Mouse (Mus musculus) liver, embryonic 14.5 days (tissue): ENCODE data around the gene Ssh2. TPM values are rescaled to one million over a fixed set of nuclear protein-coding genes. Genes with fewer than 3 reads are reported as not detected.

Source experiments
- ATAC-seq: fragments of 200-750 bp; cut with Nextera tagmentation; 2 replicates; pipeline ENCODE4 v1.8.0; 2017; ENCODE audit warnings: moderate number of reproducible peaks, mild to moderate bottlenecking, moderate library complexity; ENCODE audit not compliant: insufficient read depth
- DNase-seq, 3 experiments: peaks; one replicate each; pipeline ENCODE4 v3.0.0-alpha.2; 2012 to 2013; ENCODE audit warnings: low read depth in 3 of 3, low spot score in 3 of 3
- H3K27ac ChIP-seq: fragments of 300-500 bp; sonication (generic); 2 replicates; pipeline ENCODE4 v1.5.1; 2014; ENCODE audit warnings: moderate library complexity, mild to moderate bottlenecking, control low read depth, inconsistent platforms
- H3K27me3 ChIP-seq: fragments of 300-500 bp; sonication (generic); 2 replicates; pipeline ENCODE4 v1.6.1; 2014; ENCODE audit warnings: mild to moderate bottlenecking, low read length, moderate library complexity; ENCODE audit not compliant: control insufficient read depth, insufficient read depth
- H3K36me3 ChIP-seq: fragments of 300-500 bp; sonication (generic); replicated peaks from 2 replicates; pipeline ENCODE4 v1.6.1; 2014; ENCODE audit warnings: low read depth; ENCODE audit not compliant: control insufficient read depth, insufficient read depth
- H3K4me1 ChIP-seq, 2 experiments: fragments of 200-500 bp in 1 of 2; fragments of 300-500 bp in 1 of 2; sonication (generic) in 1 of 2; replicated peaks; 2 replicates each; pipeline ENCODE4 v1.6.1; 2012 to 2014; ENCODE audit warnings: antibody characterized with exemption in 1 of 2, inconsistent platforms in 1 of 2, low read length in 1 of 2; ENCODE audit not compliant: control insufficient read depth in 2 of 2, insufficient read depth in 2 of 2
- H3K4me2 ChIP-seq: fragments of 300-500 bp; sonication (generic); 2 replicates; pipeline ENCODE4 v1.6.1; 2014; ENCODE audit warnings: low read depth, mild to moderate bottlenecking, control low read depth, moderate library complexity
- H3K4me3 ChIP-seq, 2 experiments: fragments of 200-500 bp in 1 of 2; fragments of 300-500 bp in 1 of 2; sonication (generic) in 1 of 2; 2 replicates each; pipeline ENCODE4 v1.5.1; 2012 to 2014; ENCODE audit warnings: low read depth in 2 of 2, low read length in 2 of 2, mild to moderate bottlenecking in 2 of 2, control low read depth in 1 of 2, inconsistent platforms in 1 of 2, moderate library complexity in 1 of 2; ENCODE audit not compliant: insufficient read depth in 1 of 2
- H3K9ac ChIP-seq: fragments of 300-500 bp; sonication (generic); replicated peaks from 2 replicates; pipeline ENCODE4 v1.6.1; 2014; ENCODE audit warnings: mild to moderate bottlenecking, control low read depth, moderate library complexity
- H3K9me3 ChIP-seq: fragments of 300-500 bp; sonication (generic); 2 replicates; pipeline ENCODE4 v1.6.1; 2016; ENCODE audit warnings: low read length, mixed read lengths; ENCODE audit not compliant: control insufficient read depth
- CTCF ChIP-seq: IDR thresholded peaks from 2 replicates; pipeline ENCODE4 v1.5.1; 2016; ENCODE audit warnings: antibody characterized with exemption, low read depth, control low read depth
- EP300 ChIP-seq: IDR thresholded peaks from 2 replicates; pipeline ENCODE4 v1.6.1; 2016; ENCODE audit warnings: antibody characterized with exemption, low read depth
- WGBS: fragments of 180-500 bp; shearing (Covaris S2); extraction: QIAGEN DNeasy Blood & Tissue Kit; methylation state at CpG from one replicate; pipeline ENCODE4 v1.1.7; 2014; ENCODE audit not compliant: insufficient replicate concordance; 5-methylcytosine and 5-hydroxymethylcytosine counted together
- polyA plus RNA-seq, 2 experiments: library from polyadenylated mRNA; depleted of rRNA in 1 of 2; stranded (reverse) in 1 of 2; unstranded in 1 of 2; fragments of >200 nt; fragmentation: Nextera tagmentation in 1 of 2; extraction: Ambion mirVana in 1 of 2; gene quantifications; 2 replicates each; pipeline versions ENCODE4 v1.2.1 to v1.2.3; 2012 to 2014

Ssh2 gene
- polyA plus RNA-seq, 2 experiments = 2.5 to 3.6 TPM

DNA sequence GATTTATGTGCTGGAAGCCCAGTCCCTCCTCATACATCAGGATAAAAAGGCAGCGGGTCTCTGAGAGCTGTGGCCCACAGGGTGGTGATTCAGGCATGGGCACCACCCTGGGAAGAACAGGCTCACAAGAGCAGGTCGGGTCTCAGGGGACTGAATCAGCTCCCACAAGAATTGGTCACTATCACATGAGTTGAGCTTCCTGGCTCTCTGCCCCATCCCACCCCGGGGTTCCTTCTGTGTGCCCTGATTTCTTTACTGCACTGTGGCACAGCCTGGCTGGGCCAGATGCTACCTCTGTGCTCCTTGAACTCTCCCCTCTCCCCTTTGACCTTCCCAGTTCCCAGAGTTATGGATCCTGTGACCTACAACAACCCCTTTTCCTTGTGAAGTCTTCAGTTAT, 267.0 kb downstream of the Ssh2 start:
- H3K9me3 ChIP-seq = no peaks in the 10 kb centered on the region
- no peak overlapping the region for H3K4me2 ChIP-seq
- H3K27me3 ChIP-seq = no peaks in the 10 kb centered on the region
- WGBS = 50% methylated on average over 3 of the region's 3 CpGs
- no peak overlapping the region for H3K4me3 ChIP-seq
- 0 out of 4 replicates have a peak, but pooled peaks cover 0 to 4% of the 10 kb centered on the region in 2 experiments for H3K4me1 ChIP-seq
- H3K36me3 ChIP-seq = no peaks in the 10 kb centered on the region
- TF ChIP-seq EP300 (no peak), CTCF (no peak)
- no peak overlapping the region for H3K27ac ChIP-seq
- DNase-seq (no peak), ATAC-seq (no peak)
- H3K9ac ChIP-seq = no peak overlapping the region

DNA sequence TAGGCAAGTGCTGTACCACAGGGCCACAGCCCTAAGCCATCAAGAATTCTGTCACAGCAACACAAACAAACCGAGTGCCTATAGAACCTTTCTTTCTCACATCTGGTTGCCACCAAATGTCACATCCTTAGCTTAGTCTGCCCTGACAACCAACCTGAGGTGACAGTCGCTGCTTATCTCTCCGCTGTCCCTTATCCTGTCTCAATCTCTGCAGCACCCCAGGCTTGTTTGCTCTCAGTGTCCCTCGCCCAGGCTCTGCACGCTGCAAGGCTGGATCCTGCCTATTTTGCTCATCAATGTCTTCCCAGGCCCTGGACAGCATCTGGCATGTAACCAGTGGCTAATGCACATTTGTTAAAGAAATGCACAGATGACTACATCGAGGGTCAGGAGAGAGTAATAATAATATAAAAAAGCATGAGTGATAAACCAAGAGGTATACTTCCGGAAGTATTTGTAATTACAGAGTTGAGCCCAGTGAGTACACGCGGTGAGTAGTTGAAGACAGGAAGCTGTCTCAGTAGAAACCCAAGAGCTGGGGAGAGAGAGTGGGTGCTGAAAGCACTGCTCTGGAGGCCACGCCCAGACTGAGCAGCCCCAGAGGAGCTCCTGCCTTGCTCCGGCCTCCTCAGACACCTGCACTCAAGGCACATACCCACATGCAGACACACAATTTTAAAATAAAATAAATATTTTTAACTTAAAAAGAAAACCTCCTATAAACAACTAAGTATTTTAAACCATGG, 267.6 kb downstream of the Ssh2 start:
- DNase-seq (no peak), ATAC-seq (no peak)
- Histone ChIP-seq H3K9ac (no peak overlapping the region), H3K9me3 (no peaks in the 10 kb centered on the region), H3K4me3 (no peak overlapping the region), H3K4me1 (0 out of 4 replicates have a peak, but pooled peaks cover 0 to 4% of the 10 kb centered on the region in 2 experiments), H3K27me3 (peaks cover 6% of the 10 kb centered on the region), H3K27ac (no peak overlapping the region), H3K4me2 (no peak overlapping the region), H3K36me3 (no peaks in the 10 kb centered on the region)
- TF ChIP-seq CTCF = no peak
- TF ChIP-seq EP300 = no peak
- WGBS = 39% methylated on average over 11 of the region's 11 CpGs

DNA sequence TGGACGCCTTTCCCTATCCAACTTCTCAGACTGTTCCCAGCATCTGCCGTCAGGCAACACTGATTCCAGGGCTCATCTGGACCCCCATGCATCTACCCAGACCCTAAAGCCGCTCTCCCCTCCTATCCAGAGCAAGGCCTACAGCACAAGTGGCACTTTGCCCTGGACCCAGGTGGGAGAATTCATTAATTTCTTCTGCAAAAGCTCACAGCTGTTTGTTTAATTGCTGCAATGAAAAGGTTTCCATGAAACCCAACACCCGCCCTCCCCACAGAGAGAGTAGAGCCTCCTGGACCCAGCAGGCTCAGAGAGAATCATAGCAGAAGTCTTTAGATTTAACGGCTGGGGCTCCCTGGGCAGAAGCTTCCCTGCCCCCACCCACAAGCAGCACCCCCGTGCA, 269.1 kb downstream of the Ssh2 start:
- TF ChIP-seq EP300 (no peak), CTCF (no peak)
- Histone ChIP-seq H3K9ac (no peak overlapping the region), H3K27ac (no peak overlapping the region), H3K9me3 (no peaks in the 10 kb centered on the region), H3K4me2 (no peak overlapping the region), H3K27me3 (peaks cover 20% of the 10 kb centered on the region), H3K4me1 (peaks cover 0 to 6% of the 10 kb centered on the region in 2 experiments; a peak in 1 of 4 replicates), H3K4me3 (no peak overlapping the region), H3K36me3 (no peaks in the 10 kb centered on the region)
- DNase-seq = no peak
- 71% methylated on average over 6 of the region's 6 CpGs for WGBS
- no peak for ATAC-seq

DNA sequence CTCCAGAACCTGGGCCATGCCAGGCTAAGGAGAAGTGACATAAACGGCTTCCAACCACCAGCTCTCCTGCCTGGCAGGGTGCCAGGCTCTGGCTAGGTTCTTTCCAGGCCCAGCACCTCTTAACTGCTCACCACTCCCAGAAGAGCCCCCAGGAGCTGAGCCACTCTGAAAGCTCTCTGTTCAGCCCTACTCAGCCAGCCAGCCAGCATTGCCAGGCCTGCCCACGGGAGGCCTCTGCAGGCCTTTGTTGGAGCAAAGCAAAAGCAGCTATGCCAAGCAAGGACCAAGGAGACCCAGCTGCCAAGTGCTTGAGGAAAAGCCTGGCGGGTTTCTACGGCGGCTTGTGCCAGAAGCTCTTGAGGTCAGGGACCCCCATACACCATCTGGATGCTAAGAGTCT, 270.7 kb downstream of the Ssh2 start:
- 76% methylated on average over 5 of the region's 5 CpGs for WGBS
- Histone ChIP-seq H3K9me3 (no peaks in the 10 kb centered on the region), H3K9ac (no peak overlapping the region), H3K4me1 (peaks cover 2 to 16% of the 10 kb centered on the region in 2 experiments; a peak in 3 of 4 replicates), H3K4me2 (no peak overlapping the region), H3K27me3 (peaks cover 25% of the 10 kb centered on the region), H3K4me3 (no peak overlapping the region), H3K27ac (no peak overlapping the region), H3K36me3 (no peaks in the 10 kb centered on the region)
- TF ChIP-seq EP300 (no peak), CTCF (no peak)
- no peak for DNase-seq
- ATAC-seq = no peak

DNA sequence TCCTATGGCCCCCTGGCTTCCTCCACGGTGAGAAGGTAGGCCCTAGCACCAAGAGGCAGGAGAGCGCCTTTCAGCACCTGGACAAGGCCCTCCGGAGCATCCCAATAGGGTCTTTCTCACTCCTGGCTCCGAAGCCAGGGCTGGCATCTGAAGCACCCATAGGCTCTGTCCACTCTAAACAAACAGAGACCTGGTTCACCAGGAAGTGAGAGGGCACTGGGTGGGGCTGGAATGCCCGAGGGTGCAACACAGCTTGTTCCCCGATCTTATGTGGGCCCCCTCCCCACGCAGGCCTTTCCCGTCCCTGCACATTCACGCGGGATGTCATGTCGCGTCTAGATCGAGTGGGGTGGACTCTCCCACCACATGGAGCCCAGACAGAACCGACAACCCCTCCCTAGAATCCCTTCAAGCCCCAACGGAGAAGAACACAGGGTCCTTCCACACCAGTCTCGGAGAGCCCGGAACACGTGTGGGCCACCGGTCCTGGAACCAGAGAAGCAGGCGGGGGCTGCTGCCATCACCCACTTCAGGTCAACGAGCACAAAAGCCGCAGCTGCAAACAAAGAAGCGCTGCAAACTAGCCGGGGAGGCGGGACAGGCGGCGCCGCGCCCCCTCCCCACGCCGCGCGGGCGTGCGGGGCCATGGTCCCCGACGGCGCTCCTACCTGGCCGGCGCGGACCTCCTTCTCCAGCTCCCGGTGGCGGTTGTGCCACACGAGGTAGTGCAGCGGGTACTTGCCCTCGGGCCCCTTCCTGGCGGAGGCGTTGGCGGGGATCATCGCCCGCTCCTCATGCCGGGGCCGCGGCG, 272.9 kb downstream of the Ssh2 start:
- Histone ChIP-seq H3K9me3 (no peaks in the 10 kb centered on the region), H3K4me3 (peak overlapping the region; percentile 49 to 72), H3K27me3 (peaks cover 25% of the 10 kb centered on the region), H3K36me3 (no peaks in the 10 kb centered on the region), H3K4me2 (peak overlapping the region; percentile 93), H3K9ac (peak overlapping the region; percentile 57), H3K4me1 (peaks cover 7 to 16% of the 10 kb centered on the region in 2 experiments; a peak in 3 of 4 replicates), H3K27ac (no peak overlapping the region)
- DNase-seq = no peak
- TF ChIP-seq CTCF (no peak), EP300 (no peak)
- ATAC-seq = no peak
- 5% methylated on average over 52 of the region's 55 CpGs for WGBS
